Mouse (Mus musculus): ENCODE results near the gene Tpk1.

- TF ChIP-seq POLR2A (IDR thresholded peaks at IDR 0.05; ENCODE audit: low read depth, low read length) (no peak), CTCF (IDR thresholded peaks at IDR 0.05; ENCODE audit: extremely low read depth, insufficient read length, insufficient replicate concordance, low read depth, low read length) (no peak)
These were observed 27.2 kb downstream of the Tpk1 start for GRCm38 (mm10) chr6:43638865-43639264.
